Mouse (Mus musculus): Measurements from ENCODE around the gene Cd244a.

The Cd244a gene

GRCm38 (mm10) chr1:171577168-171577567, 18.2 kb downstream of the Cd244a start:
- DNase-seq (ENCODE audit: low read depth, low spot score): no peak

- no peak for DNase-seq (ENCODE audit: low read depth, low spot score)
Measured at GRCm38 (mm10) chr1:171584584-171584983, 25.6 kb downstream of the Cd244a start.

GRCm38 (mm10) chr1:171604686-171605085, 45.7 kb downstream of the Cd244a start:
- no peak for DNase-seq (ENCODE audit: low read depth, low spot score)

- no peak for DNase-seq (ENCODE audit: low read depth, low spot score)
Measured at GRCm38 (mm10) chr1:171606656-171607055, 47.7 kb downstream of the Cd244a start.

GRCm38 (mm10) chr1:171607176-171607575, 48.2 kb downstream of the Cd244a start, which contains the start of gene Ly9:
TSS of gene Ly9 (minus strand) at chr1:171607410.
- no peak for DNase-seq (ENCODE audit: low read depth, low spot score)

GRCm38 (mm10) chr1:171610026-171610425, 51.0 kb downstream of the Cd244a start:
- no peak for DNase-seq (ENCODE audit: low read depth, low spot score)

- DNase-seq (ENCODE audit: low read depth, low spot score): no peak
Measured at GRCm38 (mm10) chr1:171610781-171611180, 51.8 kb downstream of the Cd244a start.

- no peak for DNase-seq (ENCODE audit: low read depth, low spot score)
Measured at GRCm38 (mm10) chr1:171613962-171614361, 55.0 kb downstream of the Cd244a start.

- no peak for DNase-seq (ENCODE audit: low read depth, low spot score)
Measured at GRCm38 (mm10) chr1:171616881-171617515, 58.0 kb downstream of the Cd244a start.

- DNase-seq (ENCODE audit: low read depth, low spot score): no peak
Measured at GRCm38 (mm10) chr1:171619001-171619400, 60.0 kb downstream of the Cd244a start.

- no peak for DNase-seq (ENCODE audit: low read depth, low spot score)
Measured at GRCm38 (mm10) chr1:171619645-171620044, 60.7 kb downstream of the Cd244a start.

- DNase-seq (ENCODE audit: low read depth, low spot score): no peak
Measured at GRCm38 (mm10) chr1:171620091-171620490, 61.1 kb downstream of the Cd244a start.

- no peak for DNase-seq (ENCODE audit: low read depth, low spot score)
Measured at GRCm38 (mm10) chr1:171627801-171628200, 68.8 kb downstream of the Cd244a start.

- no peak for DNase-seq (ENCODE audit: low read depth, low spot score)
Measured at GRCm38 (mm10) chr1:171629168-171629567, 70.2 kb downstream of the Cd244a start.

- DNase-seq (ENCODE audit: low read depth, low spot score): no peak
Measured at GRCm38 (mm10) chr1:171630041-171630440, 71.0 kb downstream of the Cd244a start.

- DNase-seq (ENCODE audit: low read depth, low spot score): no peak
Measured at GRCm38 (mm10) chr1:171630912-171631311, 71.9 kb downstream of the Cd244a start.

GRCm38 (mm10) chr1:171631447-171631846, 72.5 kb downstream of the Cd244a start:
- no peak for DNase-seq (ENCODE audit: low read depth, low spot score)

GRCm38 (mm10) chr1:171635696-171636095, 76.7 kb downstream of the Cd244a start:
- no peak for DNase-seq (ENCODE audit: low read depth, low spot score)

- DNase-seq (ENCODE audit: low read depth, low spot score): no peak
Measured at GRCm38 (mm10) chr1:171637101-171637500, 78.1 kb downstream of the Cd244a start.

- no peak for DNase-seq (ENCODE audit: low read depth, low spot score)
Measured at GRCm38 (mm10) chr1:171638686-171639085, 79.7 kb downstream of the Cd244a start.

- DNase-seq (ENCODE audit: low read depth, low spot score): no peak
Measured at GRCm38 (mm10) chr1:171640796-171641195, 81.8 kb downstream of the Cd244a start.

GRCm38 (mm10) chr1:171643612-171644011, 84.6 kb downstream of the Cd244a start:
- DNase-seq (ENCODE audit: low read depth, low spot score): no peak

- DNase-seq (ENCODE audit: low read depth, low spot score): no peak
Measured at GRCm38 (mm10) chr1:171646429-171646940, 87.5 kb downstream of the Cd244a start.

GRCm38 (mm10) chr1:171647716-171648115, 88.7 kb downstream of the Cd244a start:
- DNase-seq (ENCODE audit: low read depth, low spot score): no peak

Data from embryo, embryonic 11.5 days (tissue).